Mouse (Mus musculus) hindbrain, embryonic 15.5 days (tissue): Measurements from ENCODE around the gene Khdc4. TPM values are rescaled to one million over a fixed set of nuclear protein-coding genes. Genes with fewer than 3 reads are reported as not detected.

Source experiments
- ATAC-seq: fragments of 200-750 bp; cut with Nextera tagmentation; 2 replicates; pipeline ENCODE4 v1.8.0; 2017; ENCODE audit warnings: low read depth, moderate number of reproducible peaks, moderate TSS enrichment; ENCODE audit not compliant: low FRiP score
- H3K27ac ChIP-seq: fragments of 300-500 bp; sonication (generic); replicated peaks from 2 replicates; pipeline ENCODE4 v1.5.1; 2015; ENCODE audit warnings: mild to moderate bottlenecking, inconsistent platforms
- H3K27me3 ChIP-seq: fragments of 300-500 bp; sonication (generic); 2 replicates; pipeline ENCODE4 v1.6.1; 2015; ENCODE audit warnings: control low read depth, inconsistent platforms
- H3K36me3 ChIP-seq: fragments of 300-500 bp; sonication (generic); 2 replicates; pipeline ENCODE4 v1.6.1; 2015; ENCODE audit warnings: control low read depth, inconsistent platforms
- H3K4me1 ChIP-seq: fragments of 300-500 bp; sonication (generic); replicated peaks from 2 replicates; pipeline ENCODE4 v1.6.1; 2015; ENCODE audit warnings: control low read depth, inconsistent platforms
- H3K4me2 ChIP-seq: fragments of 300-500 bp; sonication (generic); 2 replicates; pipeline ENCODE4 v1.6.1; 2015; ENCODE audit warnings: moderate library complexity, mild to moderate bottlenecking, inconsistent platforms
- H3K4me3 ChIP-seq: fragments of 300-500 bp; sonication (generic); 2 replicates; pipeline ENCODE4 v1.5.1; 2015; ENCODE audit warnings: mild to moderate bottlenecking, inconsistent platforms
- H3K9ac ChIP-seq: fragments of 300-500 bp; sonication (generic); 2 replicates; pipeline ENCODE4 v1.6.1; 2015; ENCODE audit warnings: inconsistent platforms
- H3K9me3 ChIP-seq: fragments of 300-500 bp; sonication (generic); 2 replicates; pipeline ENCODE4 v1.6.1; 2016; ENCODE audit warnings: control low read depth, inconsistent platforms
- WGBS: fragments of 180-500 bp; shearing (Covaris S2); methylation state at CpG from one replicate; pipeline ENCODE4 v1.1.7; 2015; 5-methylcytosine and 5-hydroxymethylcytosine counted together
- polyA plus RNA-seq: library from polyadenylated mRNA; unstranded; fragments of >200 nt; fragmentation: Nextera tagmentation; extraction: Ambion mirVana; gene quantifications from 2 replicates; pipeline ENCODE4 v1.2.1, GENCODE M21; 2015

The Khdc4 gene
- 84.5 and 88.5 TPM in 2 replicates for polyA plus RNA-seq

DNA sequence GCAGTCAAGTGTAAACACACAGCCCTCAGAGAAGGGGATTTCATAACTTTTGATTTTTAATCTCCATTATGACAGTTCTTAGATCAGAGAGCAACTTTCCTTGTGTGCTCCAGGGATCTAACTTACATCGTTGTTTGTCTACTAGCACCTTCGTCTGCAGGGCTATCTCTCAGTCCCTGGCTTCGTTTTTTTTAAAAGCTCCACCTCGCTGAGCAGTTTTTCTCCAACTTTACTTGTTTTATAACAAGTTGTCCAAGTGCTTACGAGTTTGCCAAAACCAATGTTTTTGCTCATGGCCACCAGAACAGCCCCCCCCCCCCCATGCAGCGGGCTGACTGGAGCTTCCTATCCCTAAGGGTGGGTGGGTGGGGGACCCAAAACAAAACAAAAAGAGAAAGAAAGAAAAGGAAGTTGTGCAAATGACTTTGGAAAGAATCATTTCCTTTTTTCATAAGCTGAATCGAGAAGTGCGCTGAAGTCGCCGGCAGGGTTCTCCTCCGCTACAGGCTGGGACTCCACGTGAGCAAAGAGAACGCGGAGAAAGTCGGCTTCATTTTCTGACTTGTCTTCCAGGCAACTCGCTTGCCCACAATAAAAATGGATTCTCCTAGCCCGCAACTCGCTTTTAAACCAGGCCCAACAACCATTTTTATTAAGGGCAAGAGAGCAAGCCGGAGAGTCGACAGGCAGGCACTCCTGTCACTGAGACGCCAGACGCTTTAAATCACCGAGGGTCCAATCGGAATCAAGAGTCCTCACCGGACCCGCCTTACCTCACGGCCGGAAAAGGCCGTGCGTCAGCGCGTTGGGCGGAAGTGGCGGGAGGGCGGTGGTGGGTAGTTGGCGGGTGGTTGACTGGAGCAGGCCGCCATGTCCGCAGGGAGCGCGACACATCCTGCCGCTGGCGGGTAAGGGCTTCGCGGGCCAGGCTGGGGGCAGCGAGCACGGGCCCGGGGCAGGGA lies at the start of gene Khdc4:
Gene Khdc4, plus strand, starts transcription at position 824 of the 962 bp plus-strand sequence.
- no peaks in the 10 kb centered on the region for H3K9me3 ChIP-seq
- peak within 1 kb of the TSS; percentile 96 for H3K9ac ChIP-seq
- peak within 1 kb of the TSS; percentile 91 for H3K4me2 ChIP-seq
- WGBS, result under 1% methylated on average over 47 of the region's 47 CpGs
- H3K27me3 ChIP-seq, result no peaks in the 10 kb centered on the region
- H3K36me3 ChIP-seq, result peaks cover 25% of the 10 kb centered on the region
- ATAC-seq, result peak; percentile 99
- H3K27ac ChIP-seq, result peak within 1 kb of the TSS; percentile 93
- peaks cover 28% of the 10 kb centered on the region for H3K4me1 ChIP-seq
- peak within 1 kb of the TSS; percentile 90 for H3K4me3 ChIP-seq

- H3K36me3 ChIP-seq, result peaks cover 87% of the 10 kb centered on the region
- H3K9ac ChIP-seq, result no peak overlapping the region
- no peak for ATAC-seq
- no peaks in the 10 kb centered on the region for H3K9me3 ChIP-seq
- H3K27ac ChIP-seq, result no peak overlapping the region
- H3K4me1 ChIP-seq, result no peaks in the 10 kb centered on the region
- H3K4me3 ChIP-seq, result no peak overlapping the region
- no peaks in the 10 kb centered on the region for H3K27me3 ChIP-seq
- H3K4me2 ChIP-seq, result no peak overlapping the region
- WGBS, result 95% methylated on average over 8 of the region's 8 CpGs
Measured at GRCm38 (mm10) chr3:88636555-88636986, 49.0 kb upstream of the Khdc4 start.

- H3K36me3 ChIP-seq, result peaks cover 87% of the 10 kb centered on the region
- no peaks in the 10 kb centered on the region for H3K4me1 ChIP-seq
- no peaks in the 10 kb centered on the region for H3K9me3 ChIP-seq
- 95% methylated on average over 5 of the region's 5 CpGs for WGBS
- H3K27me3 ChIP-seq, result no peaks in the 10 kb centered on the region
- no peak overlapping the region for H3K27ac ChIP-seq
- H3K9ac ChIP-seq, result no peak overlapping the region
- H3K4me3 ChIP-seq, result no peak overlapping the region
- no peak for ATAC-seq
- H3K4me2 ChIP-seq, result no peak overlapping the region
Measured at GRCm38 (mm10) chr3:88637134-88637533, 48.5 kb upstream of the Khdc4 start.

- Histone ChIP-seq H3K27ac (no peak overlapping the region), H3K4me3 (no peak overlapping the region), H3K4me1 (no peaks in the 10 kb centered on the region), H3K9ac (no peak overlapping the region), H3K4me2 (no peak overlapping the region), H3K36me3 (peaks cover 87% of the 10 kb centered on the region), H3K27me3 (no peaks in the 10 kb centered on the region), H3K9me3 (no peaks in the 10 kb centered on the region)
- ATAC-seq, result no peak
- WGBS, result 93% methylated on average over 12 of the region's 12 CpGs
Measured at GRCm38 (mm10) chr3:88639239-88639638, 46.4 kb upstream of the Khdc4 start.

DNA sequence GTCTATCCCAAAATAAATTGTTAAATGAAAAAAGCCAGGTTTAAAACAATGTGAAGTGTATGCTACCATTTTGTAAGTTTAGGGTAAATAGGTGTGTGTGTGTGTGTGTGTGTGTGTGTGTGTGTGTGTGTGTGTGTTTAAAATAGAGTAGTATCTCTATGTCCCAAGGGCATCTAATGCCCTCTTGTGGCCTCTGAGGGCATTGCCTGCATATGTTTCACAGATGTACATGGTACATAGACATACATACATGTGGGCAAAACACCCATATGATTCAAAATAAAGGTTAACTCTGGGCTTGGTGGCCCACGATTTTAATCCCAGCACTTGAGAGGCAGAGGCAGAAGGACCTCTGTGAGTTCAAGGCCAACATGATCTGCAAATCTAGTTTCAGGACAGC lies 44.9 kb upstream of the Khdc4 start:
- 84% methylated on average over 1 of the region's 1 CpGs for WGBS
- ATAC-seq, result no peak
- H3K27me3 ChIP-seq, result no peaks in the 10 kb centered on the region

DNA sequence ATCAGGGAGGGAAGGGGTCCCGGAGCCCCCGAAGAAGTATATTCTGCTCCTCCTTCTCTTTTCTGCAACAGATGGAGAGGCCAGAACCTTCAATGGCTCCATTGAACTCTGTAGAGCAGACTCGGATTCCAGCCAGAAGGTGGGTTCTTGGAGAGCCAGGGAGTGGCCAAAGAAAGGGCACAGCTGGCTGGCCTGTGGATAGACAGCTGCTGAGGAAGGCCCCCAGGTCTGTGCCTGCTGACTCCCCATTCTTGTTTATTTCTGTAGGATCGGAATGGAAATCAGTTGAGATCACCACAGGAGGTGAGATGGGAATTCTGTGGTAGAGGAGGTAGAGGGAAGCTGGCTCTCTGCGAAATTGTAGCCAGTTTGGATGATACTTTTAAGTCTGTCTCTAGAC lies 42.5 kb upstream of the Khdc4 start:
- H3K27ac ChIP-seq, result no peak overlapping the region
- no peak overlapping the region for H3K9ac ChIP-seq
- no peak for ATAC-seq
- no peaks in the 10 kb centered on the region for H3K27me3 ChIP-seq
- H3K9me3 ChIP-seq, result no peaks in the 10 kb centered on the region
- no peak overlapping the region for H3K4me2 ChIP-seq
- H3K36me3 ChIP-seq, result peaks cover 94% of the 10 kb centered on the region
- H3K4me1 ChIP-seq, result no peaks in the 10 kb centered on the region
- H3K4me3 ChIP-seq, result no peak overlapping the region
- 83% methylated on average over 5 of the region's 5 CpGs for WGBS

More for the DNA sequence above, 44.9 kb upstream of the Khdc4 start:
- H3K4me1 ChIP-seq, result no peaks in the 10 kb centered on the region
- H3K27ac ChIP-seq, result no peak overlapping the region
- no peak overlapping the region for H3K9ac ChIP-seq
- H3K4me2 ChIP-seq, result no peak overlapping the region
- H3K36me3 ChIP-seq, result peaks cover 86% of the 10 kb centered on the region
- H3K4me3 ChIP-seq, result no peak overlapping the region
- H3K9me3 ChIP-seq, result no peaks in the 10 kb centered on the region

DNA sequence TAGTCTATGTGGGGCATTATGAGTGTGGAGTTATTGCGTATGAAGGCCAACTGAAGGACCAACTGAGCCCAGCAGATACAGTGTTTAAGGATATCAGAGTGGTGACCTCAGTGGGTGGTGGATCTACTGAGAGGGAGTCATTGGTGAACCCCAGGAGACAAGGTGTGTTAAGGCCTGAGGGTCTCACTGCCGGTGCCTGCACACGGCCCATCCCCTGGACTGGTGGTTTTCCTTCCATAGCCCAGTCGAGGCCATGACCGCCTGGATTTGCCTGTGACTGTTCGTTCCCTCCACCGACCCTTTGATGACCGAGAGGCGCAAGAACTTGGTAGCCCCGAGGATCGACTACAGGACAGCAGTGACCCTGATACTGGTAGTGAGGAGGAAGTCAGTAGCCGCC lies 39.7 kb upstream of the Khdc4 start:
- Histone ChIP-seq H3K36me3 (peaks cover 75% of the 10 kb centered on the region), H3K9ac (no peak overlapping the region), H3K4me3 (no peak overlapping the region), H3K27me3 (no peaks in the 10 kb centered on the region), H3K4me1 (no peaks in the 10 kb centered on the region), H3K27ac (no peak overlapping the region), H3K9me3 (no peaks in the 10 kb centered on the region), H3K4me2 (no peak overlapping the region)
- 92% methylated on average over 12 of the region's 12 CpGs for WGBS
- no peak for ATAC-seq

DNA sequence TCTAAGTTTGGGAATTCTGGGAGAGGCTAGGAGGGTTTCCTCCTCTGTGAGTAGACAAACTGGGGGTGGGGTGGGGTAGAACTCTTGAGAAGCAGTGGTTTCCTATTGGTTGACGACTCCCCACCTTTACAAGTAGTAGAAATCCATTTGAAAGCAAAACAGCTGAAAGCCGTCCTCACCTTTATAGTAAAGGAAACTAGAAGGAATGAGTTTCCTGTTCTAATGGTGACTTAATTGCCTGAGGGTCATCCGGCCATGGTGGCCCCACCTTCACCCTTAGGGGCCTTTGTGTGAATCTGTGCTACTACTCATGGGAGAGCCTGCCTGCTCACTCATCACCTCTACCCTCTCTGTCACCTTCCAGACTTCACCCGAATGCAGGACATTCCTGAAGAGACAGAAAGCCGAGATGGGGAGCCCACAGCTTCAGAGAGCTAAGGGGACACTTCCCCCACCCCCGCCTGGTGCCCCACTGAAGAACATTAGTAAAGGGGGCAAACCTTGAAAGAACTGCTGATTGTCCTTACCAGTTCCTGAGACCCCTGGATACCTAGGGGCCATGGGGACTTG lies 39.1 kb upstream of the Khdc4 start:
- Histone ChIP-seq H3K9ac (no peak overlapping the region), H3K27me3 (no peaks in the 10 kb centered on the region), H3K4me2 (no peak overlapping the region), H3K4me1 (no peaks in the 10 kb centered on the region), H3K36me3 (peaks cover 70% of the 10 kb centered on the region), H3K9me3 (no peaks in the 10 kb centered on the region), H3K4me3 (no peak overlapping the region), H3K27ac (no peak overlapping the region)
- no peak for ATAC-seq
- WGBS, result 89% methylated on average over 6 of the region's 6 CpGs

- H3K9me3 ChIP-seq, result no peaks in the 10 kb centered on the region
- H3K4me1 ChIP-seq, result no peaks in the 10 kb centered on the region
- H3K36me3 ChIP-seq, result peaks cover 64% of the 10 kb centered on the region
- 78% methylated on average over 3 of the region's 3 CpGs for WGBS
- H3K4me3 ChIP-seq, result no peak overlapping the region
- H3K4me2 ChIP-seq, result no peak overlapping the region
- ATAC-seq, result no peak
- H3K9ac ChIP-seq, result no peak overlapping the region
- no peak overlapping the region for H3K27ac ChIP-seq
- no peaks in the 10 kb centered on the region for H3K27me3 ChIP-seq
Measured at GRCm38 (mm10) chr3:88647076-88647475, 38.5 kb upstream of the Khdc4 start.

- Histone ChIP-seq H3K27ac (0 out of 2 replicates have a peak overlapping the region, but pooled peaks have one; percentile 28), H3K4me1 (no peaks in the 10 kb centered on the region), H3K9me3 (no peaks in the 10 kb centered on the region), H3K27me3 (no peaks in the 10 kb centered on the region), H3K4me3 (no peak overlapping the region), H3K9ac (no peak overlapping the region), H3K4me2 (no peak overlapping the region), H3K36me3 (peaks cover 56% of the 10 kb centered on the region)
- 77% methylated on average over 14 of the region's 14 CpGs for WGBS
- no peak for ATAC-seq
Measured at GRCm38 (mm10) chr3:88647779-88648413, 37.7 kb upstream of the Khdc4 start.

DNA sequence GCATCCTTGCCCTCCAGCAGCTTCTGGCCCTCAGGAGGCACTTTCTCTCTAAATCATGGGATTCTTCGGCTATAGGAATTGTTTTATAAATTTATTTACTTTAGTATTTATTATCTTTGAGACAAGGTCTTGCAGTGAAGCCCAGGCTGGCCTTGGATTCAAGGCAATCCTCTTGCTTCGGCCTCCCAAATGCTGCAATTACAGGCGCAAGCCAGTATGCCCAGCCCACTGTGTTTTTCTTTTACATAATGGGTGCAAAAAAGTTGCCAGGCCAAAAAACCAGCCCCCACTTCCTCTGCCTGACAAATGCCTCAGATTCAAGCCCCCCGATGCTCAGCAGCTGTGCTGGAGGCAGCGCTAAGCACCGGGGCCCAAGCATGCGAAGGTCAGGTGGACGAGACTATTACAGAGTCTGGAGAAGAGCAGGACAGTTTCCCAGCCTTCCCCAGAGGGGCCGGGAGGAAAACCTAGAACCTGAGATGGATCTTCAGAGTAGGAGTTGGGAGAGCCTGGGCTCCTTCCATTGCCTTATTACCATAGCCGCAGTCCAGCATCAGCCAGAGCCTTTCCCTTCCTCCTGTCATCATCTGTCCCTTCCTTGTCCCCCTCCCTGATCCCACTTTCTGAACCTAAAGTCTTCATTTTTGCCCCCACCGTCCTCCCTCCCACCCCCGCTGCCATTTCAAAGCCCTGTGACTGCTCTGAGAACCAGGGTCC lies 37.0 kb upstream of the Khdc4 start:
- Histone ChIP-seq H3K27me3 (no peaks in the 10 kb centered on the region), H3K36me3 (peaks cover 49% of the 10 kb centered on the region), H3K9ac (no peak overlapping the region), H3K4me1 (no peaks in the 10 kb centered on the region), H3K4me2 (no peak overlapping the region), H3K4me3 (no peak overlapping the region), H3K27ac (0 out of 2 replicates have a peak overlapping the region, but pooled peaks have one; percentile 28), H3K9me3 (no peaks in the 10 kb centered on the region)
- WGBS, result 83% methylated on average over 12 of the region's 12 CpGs
- no peak for ATAC-seq
